Mouse (Mus musculus): ENCODE data around the gene Slc25a13.

GRCm38 (mm10) chr6:6216120-6216506, 860 bp downstream of the Slc25a13 start:
- TF ChIP-seq RAD21 (IDR thresholded peaks at IDR 0.05; ENCODE audit: low read depth, low read length) (no peak), CTCF (conservative IDR thresholded peaks at IDR 0.05 in 1 of 2, IDR thresholded peaks at IDR 0.05 in 1 of 2; ENCODE audit: low read depth in 2 of 2, low read length in 2 of 2) (no peak), ETS1 (conservative IDR thresholded peaks at IDR 0.05; ENCODE audit: low read depth, low read length) (no peak), POLR2A (IDR thresholded peaks at IDR 0.05; ENCODE audit: low read depth, low read length) (no peak), MEF2A (IDR thresholded peaks at IDR 0.05; ENCODE audit: borderline replicate concordance, low read depth, low read length) (no peak), MAZ (IDR thresholded peaks at IDR 0.05; ENCODE audit: low read depth, low read length) (no peak), ZMIZ1 (IDR thresholded peaks at IDR 0.05; ENCODE audit: low read depth, low read length) (no peak), EP300 (IDR thresholded peaks at IDR 0.05; ENCODE audit: low read length) (no peak)
